Mouse (Mus musculus) fat pad, adult 2 months (tissue): ENCODE measurements around the gene Sectm1a.
A peak's percentile ranks its signal among the peaks of the same experiment; 100 is the strongest.
"Not testable (repeated sequence)": the region's sequence is repeated elsewhere in the genome, so short reads cannot be mapped to it uniquely, and the experiment has no call there.

Experiments used
- DNase-seq: peaks from one replicate; pipeline ENCODE4 v3.0.0-alpha.2; 2011; ENCODE audit warnings: low read depth, low spot score; ENCODE audit errors: extremely low read depth

The Sectm1a gene

DNA sequence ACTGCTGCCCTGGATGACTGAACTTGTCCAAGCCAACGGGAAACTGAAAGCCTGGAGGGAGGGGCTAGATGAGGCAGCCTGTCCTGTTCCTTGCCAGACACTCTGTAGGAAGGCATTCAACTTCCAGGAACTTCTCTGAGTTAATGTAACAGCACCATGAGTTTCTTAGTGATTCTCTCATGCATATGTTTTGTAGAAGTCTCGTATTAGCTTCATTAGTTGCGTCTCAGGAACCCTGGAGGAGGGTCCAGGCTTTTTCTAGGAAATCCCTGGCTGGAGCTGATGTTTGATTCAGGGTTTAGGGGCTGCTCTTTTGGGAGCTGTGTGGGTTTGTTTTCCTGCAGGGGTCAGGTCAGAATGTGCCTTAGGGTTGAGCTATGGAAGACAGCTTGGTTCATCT lies at the start of gene Sectm1a:
Gene Sectm1a (minus strand): TSS at position 101 of the 400 bp plus-strand sequence.
- no peak for DNase-seq

DNA sequence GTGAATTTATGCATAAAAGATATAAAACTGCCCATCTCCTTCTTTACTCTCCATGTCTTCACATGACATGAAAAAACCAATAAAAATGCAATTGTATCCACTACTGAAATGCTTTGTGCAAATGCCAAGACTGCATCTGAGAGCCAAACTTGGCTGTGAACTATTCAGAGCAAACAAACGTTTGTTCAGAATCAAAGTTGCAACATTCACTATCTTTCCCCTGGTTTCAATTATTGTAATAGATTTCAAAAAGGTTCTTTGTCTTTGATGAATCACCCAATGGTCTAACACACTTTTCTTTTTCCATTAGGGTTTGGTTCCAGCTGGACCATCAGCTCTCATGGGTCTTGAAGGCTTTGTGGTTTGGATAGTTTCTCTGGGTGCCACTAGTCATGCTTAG lies 48.6 kb upstream of the Sectm1a start:
- DNase-seq = no peak

DNA sequence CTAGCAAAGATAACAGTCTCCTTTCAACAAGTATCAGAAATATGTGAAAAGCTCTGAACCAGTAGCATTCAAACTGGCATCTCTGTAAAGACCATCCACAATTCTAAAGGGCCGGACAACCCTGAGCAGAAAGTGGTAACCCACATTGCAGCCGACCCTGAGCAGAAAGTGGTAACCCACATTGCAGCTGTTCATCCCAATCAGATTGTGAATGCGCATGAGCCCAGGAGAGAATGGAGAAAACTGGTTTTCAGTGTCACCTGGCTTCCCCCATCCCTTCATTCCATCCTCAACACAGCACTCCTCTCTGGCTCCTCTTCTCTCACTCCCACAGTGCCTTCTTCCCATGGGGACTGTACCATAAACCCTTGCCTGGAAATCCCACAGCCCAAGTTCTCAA lies 46.4 kb upstream of the Sectm1a start:
- no peak for DNase-seq

DNA sequence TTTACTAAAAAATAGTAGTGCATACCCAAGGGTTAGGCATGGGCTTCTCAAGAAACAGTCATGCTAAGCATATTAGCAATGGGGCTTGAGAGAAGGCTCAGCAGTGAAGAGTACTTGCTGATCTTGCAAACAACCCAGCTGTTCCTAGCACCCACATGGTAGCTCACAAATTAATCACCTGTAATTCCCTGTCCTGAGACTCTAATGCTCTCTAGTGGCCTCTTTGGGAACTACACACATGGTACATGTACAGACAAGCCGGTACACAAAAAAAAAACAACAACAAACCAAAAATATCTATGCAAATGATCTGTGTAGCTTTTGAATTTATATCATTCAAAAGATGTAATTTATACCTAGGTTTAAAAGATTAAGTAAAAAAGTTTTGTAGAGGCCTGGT lies 45.4 kb upstream of the Sectm1a start:
- DNase-seq = no peak

DNA sequence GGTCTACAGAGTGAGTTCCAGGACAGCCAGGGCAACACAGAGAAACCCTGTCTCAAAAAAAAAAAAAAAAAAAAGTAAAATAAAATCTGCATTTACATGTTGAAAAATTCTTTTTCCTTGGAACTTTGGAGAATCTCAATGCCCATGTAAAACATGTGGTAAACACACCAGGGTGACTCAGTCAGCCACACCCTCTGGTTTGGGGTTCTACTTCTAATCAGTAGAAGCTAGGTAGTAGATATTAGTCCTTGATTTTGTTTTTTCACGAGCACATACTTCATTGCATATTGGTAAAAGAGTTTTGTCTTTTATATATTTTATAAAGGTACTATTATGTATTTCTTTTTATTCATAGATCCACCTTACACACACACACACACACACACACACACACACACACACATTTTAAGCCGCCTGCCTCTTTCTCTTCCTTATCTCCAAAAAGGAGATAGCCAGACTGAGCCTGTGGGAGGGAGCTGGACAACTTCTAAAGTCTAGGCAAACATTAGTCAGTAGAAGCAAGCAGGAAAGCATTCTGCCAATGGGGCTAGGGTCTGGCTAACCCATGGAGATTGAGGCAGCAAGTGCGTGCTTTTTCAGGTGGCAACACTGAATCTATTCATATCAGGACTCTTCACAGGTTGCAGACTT lies 44.6 kb upstream of the Sectm1a start:
- DNase-seq = no peak

DNA sequence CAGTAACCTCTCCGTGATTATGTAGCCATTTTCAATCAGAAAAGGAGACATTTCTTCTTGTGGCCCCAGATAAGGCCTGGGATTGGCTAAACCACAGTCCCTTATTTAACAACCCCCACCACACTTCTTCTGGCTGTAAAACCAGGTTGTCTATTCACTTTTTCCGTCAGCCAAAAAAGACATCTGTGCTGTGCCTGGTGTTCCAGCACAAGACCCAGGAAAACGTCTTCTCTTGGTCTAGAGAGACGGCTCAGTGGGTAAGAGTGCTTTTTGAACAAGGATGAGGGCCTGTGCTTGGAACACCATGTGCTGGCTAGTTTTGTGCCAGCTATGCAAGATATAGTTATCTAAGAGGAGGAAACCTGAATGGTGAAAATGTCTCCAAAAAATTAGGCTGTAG lies 42.4 kb upstream of the Sectm1a start:
- DNase-seq = no peak

DNA sequence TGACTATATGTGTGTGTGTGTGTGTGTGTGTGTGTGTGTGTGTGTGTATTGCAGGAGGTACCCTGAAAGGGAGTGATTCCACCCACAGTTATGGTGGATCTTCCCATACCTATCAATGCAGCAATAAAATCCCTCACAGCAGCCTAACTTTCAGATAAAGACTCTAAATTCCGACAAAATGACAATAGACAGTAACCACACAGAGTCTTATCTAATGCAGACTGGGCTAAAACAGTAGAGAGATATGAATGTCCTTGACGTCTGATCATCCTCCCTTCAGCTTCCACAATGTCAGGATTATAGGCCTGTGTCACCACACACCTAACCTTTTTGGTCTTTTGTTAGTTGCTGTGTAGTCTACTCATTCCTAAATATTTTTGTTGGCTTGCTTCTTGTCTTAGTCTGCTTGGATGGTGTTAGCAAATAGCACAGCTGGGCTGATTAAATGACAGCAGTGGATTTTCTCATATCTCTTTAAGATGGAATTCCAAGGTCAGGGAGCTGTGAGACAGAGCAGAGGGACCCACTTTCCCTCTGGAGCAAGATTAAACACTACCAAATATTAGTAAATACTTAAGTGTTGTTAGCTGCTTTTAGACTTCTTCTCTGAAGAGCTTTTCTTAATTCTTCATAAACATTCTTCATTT lies 41.1 kb upstream of the Sectm1a start:
- no peak for DNase-seq

DNA sequence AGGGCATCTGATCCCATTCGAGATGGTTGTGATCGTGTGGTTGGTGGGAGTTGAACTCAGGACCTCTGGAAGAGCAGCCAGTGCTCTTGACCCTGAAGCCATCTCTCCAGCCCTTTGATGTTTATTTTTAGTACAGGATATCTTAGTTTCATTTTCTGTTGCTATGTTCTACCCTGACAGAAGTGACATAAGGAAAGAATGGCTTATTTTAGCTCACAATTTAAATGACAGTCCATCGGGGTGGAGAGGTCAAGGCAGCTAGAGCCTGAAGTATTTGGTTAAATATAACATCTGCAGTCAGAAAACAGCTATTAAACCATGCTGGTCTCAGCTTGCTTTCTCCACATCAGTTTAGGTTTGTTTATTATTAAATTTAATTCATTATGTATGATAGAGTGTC lies 40.1 kb upstream of the Sectm1a start:
- no peak for DNase-seq

DNA sequence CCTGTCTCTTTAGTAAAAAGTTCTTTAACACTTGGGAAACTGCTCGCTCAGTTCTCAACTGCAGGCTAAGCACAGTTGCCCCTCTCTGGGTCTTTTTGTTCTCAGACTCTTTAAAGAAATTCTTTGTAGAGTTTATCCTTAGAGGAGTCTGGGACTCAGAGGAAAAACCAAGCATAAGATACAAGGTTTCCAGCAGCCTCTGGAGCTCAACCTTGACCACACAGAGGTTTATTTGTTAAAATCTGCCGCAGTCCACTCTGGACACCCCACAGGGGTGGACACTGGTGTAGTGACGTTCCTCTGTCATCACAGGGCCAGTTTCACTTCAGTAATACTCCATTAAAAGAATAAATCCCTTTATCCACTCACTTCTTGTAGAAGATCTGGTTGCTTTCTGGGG lies 37.6 kb upstream of the Sectm1a start, which contains the start of gene Tex19.2:
Gene Tex19.2 (minus strand): TSS at position 101 of the 400 bp plus-strand sequence.
- no peak for DNase-seq

DNA sequence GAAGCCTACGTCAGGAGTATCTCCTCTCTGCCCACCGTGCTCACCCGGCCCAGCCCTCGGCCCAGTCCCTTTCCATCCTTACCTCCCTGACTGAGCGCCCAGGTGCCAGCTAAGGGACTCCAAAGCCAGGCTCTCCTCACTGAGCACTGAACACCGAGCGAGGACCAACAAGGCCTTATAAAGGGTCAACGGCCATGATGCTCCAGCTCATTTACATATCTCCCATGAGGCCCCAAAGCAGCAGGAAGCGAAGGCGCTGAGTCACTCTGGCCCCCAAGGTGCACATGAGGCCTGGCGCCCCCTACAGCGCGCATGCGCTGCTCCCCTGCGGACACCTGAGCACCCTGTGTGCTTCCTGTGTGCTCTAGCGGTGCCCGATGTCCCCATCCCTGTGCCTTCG lies 37.1 kb upstream of the Sectm1a start:
- no peak for DNase-seq

DNA sequence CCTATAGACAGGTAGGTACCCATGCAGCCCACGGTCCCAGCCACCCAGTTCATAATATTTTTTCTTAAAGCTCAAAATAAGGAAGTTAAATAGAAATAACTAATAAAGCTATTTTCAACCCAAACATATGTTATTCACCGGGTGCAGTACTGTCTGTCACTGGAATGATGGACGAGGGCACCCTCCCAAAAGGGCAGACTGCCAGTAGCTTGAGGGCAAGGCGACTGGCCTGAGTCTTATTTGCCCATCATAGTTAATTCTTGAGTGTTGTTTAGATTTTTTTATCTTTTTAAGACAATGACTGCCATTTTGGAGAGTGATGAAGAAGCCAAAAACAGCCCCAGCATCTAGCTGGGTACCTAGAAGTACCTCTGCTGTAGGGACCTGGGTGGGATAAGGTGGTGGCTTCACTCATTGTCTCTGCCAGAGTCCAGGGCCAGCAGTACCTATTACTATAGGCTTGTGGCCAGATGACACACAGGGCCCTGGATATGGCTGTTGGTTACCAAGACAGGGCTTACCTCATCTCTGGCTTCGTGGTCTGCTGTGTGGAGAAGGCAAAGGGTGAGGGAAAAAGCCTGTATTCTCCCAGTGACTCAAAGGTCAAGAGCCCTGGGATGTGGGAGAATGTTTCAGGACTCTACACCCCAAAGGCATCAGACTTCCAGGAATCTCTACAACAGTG lies 31.2 kb upstream of the Sectm1a start:
- no peak for DNase-seq

DNA sequence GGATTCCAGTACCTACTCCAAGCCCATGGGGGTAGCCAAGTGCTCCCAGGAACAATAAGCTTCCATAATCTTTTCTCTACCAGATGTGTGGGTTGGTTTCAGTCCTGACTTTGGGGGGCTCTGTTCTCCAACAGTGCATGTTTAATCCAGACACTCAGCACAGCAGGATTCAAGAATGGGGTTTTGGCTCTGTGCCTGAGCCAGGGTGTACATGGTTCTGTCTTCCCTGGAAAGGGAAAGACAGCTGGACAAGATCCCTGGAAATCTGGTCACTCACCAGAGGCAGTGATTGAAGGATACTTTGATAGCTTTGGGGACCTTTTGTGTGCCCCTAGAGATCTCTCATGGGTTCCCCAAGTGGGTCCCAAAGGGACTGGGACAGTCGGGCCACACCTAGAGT lies 30.6 kb upstream of the Sectm1a start:
- no peak for DNase-seq

DNA sequence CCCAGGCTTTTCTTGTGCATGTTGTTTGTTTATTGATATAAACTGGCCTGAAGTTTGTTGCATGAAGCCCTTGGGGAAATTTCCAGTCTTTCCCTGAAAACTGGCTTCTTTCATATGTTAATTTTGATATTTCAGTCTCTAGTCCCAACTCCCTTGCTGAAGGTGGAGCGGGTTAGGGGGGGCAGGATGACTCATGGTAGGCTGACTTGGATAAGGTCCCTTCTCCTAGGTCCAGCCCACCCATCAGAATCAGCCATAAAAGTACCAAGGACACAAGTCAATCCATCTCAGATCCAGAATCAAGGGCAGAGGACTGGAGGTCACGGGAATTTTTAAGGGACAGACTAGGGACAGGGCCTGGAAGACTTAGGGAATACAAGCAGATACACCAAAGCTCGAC lies 30.0 kb upstream of the Sectm1a start:
- DNase-seq = no peak

DNA sequence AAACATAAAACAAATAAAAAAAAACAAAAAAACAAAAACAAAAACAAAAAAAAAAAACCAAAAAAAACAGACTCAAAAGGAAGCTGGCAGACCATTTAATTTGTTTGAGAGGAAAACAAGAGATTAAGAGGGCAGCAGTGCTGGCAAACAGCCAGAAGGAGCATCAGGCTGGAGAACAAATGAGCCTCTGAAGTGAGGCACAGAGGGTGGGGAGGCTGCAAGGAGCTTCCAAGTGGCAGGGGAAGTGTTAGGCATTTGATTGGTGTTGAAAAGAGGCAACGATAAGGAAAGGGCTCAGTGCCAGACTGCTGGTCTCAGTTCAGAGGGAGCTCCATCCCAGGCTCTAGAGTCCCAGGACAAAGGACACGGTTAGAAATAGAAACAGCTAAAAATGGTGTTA lies 29.0 kb upstream of the Sectm1a start:
- no peak for DNase-seq

DNA sequence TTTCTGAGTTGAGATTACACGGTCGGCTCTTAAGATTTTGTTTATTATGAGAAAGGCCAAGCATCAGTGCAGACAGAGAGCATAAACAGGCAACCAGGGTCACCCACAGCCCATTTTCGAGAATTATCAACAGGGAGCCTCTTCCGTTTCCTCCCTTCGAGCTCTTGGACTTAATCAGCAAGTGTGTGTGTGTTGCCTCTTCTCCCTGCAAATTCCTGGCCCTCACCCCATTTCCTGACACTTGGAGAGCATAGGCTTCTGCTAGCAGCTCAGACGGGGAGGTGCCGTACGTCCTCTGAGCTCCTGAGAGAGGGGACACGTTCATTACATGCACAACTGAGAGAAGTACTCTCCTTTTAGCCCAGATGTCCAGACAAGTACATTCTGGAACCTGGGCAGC lies 27.0 kb upstream of the Sectm1a start:
- no peak for DNase-seq

DNA sequence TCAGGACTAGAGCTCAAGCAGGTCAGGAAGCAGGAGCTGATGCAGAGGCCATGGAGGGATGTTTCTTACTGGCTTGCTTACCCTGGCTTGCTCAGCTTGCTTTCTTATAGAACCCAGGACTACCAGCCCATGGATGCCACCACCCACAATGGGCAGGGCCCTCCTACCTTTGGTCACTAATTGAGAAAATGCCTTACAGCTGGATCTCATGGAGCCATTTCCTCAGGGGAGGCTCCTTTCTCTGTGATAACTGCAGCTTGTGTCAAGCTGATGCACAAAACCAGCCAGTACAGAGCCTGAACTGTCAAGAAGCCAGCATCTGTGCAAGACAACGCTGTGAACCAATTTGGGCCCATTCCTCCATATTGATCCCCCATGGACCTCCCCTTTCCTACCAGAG lies 26.2 kb upstream of the Sectm1a start:
- not testable (repeated sequence) for DNase-seq

DNA sequence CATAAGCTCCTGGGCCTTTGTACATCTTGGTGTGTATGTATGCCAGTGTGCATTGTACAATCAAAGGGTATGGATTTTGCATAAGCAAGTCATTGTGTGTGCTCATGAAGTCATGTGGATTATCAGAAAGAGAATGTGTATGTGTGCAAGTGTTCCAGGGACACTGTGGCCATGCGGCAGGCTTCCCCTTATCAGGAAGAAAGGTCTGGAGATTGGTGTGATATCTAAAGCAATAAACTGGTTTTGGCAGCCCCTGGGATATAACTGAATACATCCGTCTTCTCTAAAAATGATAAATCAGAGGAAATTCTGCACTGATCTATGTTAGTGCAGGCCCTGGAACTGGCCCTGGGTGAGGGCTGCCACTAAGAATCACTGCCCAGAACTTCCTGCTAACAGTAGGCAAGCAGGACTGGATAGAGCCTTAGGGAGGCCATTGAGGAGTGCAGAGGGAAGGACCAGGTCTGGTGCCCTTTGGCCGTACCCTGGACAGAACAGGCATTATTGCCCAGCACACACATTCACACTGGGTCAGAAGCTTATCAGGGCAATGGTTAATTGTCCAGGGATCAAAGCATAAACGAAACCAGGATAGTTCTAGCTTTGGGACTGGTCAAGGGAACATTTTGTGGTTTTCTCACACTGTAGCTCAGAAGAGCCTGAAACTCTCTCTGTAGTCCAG lies 20.2 kb upstream of the Sectm1a start:
- no peak for DNase-seq

DNA sequence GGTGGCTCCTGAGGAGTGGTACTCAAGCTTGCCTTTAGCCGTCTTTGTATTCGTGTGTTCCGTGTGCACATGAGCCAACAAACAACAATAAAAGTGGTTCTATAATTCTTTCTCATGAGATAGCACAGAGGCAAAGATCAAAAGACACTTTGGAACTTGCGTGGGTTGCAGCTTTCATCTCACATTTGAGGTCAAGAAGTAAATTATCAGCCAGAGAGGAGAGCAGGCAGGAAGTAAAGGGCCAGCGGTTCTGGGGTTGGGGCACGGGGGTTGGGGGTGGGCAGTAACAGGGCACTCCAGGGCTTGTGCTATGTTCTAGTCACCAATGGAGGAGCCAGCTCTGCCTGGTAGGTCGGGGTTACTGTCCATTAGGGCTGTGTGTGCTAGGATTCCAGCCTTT lies 19.7 kb upstream of the Sectm1a start:
- DNase-seq = no peak

DNA sequence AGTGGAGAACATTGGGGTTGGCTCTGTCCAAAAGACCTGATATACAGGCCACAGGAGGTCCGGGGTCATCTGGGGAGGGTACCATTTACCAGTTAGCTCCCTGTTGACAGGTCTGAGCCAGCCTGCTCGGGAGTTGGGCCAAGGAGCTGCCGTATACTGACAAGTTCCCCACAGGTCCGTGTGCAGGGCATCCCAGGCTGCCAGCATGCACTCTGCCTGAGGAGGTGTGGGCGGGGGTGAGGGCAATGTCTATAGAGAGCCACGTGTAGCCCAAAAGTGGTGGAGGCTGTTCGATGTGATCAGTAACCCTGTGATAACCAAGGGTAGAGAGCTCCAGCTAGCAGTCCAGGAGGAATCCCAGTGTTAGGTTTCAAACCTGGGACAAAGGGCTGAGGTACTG lies 18.7 kb upstream of the Sectm1a start:
- no peak for DNase-seq

DNA sequence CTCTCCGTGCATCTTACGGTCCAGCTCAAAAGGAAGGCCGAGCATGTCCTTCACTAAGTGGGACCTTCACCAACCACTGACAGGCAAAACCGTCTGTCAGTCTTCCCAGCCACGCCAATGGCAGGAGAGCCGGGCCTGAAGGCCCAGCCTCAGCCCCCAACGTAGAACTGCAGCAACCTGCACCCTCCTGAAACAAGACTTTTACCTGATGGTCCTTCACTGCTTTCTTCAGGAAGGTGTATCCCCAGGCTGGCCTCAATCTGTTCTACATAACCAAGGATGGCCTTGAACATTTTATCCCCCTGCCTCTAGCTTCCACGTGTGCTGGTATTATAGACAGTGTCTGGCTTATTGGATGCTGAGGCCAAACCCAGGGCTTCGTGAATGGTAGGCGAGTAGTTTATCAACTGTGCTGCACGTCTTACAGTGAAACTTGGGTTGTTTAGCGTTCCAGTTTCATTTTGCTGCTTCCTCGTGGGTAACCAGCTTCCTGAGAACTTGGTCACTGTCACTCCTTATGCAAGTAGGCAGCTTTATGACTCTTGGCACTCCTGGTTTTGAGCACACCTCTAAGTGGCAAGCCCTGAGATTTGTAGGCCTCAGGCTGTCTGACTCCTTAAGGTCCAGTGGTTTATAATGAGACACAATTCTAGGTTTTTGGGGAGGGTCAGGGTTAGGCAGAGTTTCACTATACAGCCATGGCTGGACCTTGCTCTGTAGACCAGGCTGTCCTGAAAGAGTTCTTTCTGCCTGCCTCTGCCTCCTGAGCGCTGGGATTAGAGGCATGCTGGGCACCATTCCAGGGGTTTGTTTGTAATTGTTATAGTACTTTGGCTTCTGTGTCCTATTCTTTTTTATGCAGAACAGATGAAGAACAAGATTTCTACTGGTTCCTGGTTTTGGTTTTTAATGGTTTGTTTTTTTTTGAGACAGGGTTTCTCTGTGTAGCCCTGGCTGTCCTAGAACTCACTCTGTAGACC lies 11.9 kb upstream of the Sectm1a start:
- no peak for DNase-seq

DNA sequence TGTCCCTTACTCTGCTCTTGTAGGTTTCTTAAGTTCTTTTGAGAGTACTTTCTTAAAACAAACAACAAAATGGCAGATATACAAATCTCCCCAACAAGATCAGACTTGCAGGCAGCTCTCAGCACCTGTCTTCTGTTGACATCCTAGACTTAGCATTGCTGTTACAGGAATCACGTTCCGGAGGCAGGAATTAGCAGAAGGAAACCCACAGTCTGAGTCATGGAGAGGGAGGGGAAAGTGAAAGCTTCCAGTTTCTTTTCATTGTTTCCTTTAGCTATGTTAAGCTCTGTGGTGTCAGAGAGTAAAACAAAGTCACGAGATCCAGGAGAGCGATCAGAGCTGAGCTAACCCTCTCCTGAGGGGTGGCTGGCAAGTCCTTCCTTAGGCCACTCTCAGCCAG lies 9.9 kb upstream of the Sectm1a start:
- peak; percentile 73 for DNase-seq
